Mouse (Mus musculus) heart, postnatal 0 days (tissue): ENCODE data around the gene Ece1.

Experiments used
- CTCF ChIP-seq: IDR thresholded peaks from 2 replicates; pipeline ENCODE4 v1.5.1; 2016; ENCODE audit warnings: antibody characterized with exemption, control low read depth, low read depth
- EP300 ChIP-seq: IDR thresholded peaks from 2 replicates; pipeline ENCODE4 v1.6.1; 2016; ENCODE audit warnings: antibody characterized with exemption, low read depth

- no peak for TF ChIP-seq CTCF
- TF ChIP-seq EP300: no peak
These were observed 74.1 kb downstream of the Ece1 start for GRCm38 (mm10) chr4:137936134-137936533.
